Mouse (Mus musculus) bone marrow, adult 2 months (tissue): Measurements from ENCODE around the gene Ets2. TPM values are rescaled to one million over a fixed set of nuclear protein-coding genes. Genes with fewer than 3 reads are reported as not detected.

ENCODE experiments used
- H3K27ac ChIP-seq: fragments of 200-500 bp; 2 replicates; pipeline ENCODE4 v1.5.1; 2012; ENCODE audit warnings: low read depth, mild to moderate bottlenecking, control low read depth, inconsistent platforms, low read length; ENCODE audit not compliant: control insufficient read depth, poor library complexity, insufficient read depth
- H3K4me1 ChIP-seq: fragments of 200-500 bp; 2 replicates; pipeline ENCODE4 v1.6.1; 2011; ENCODE audit warnings: low read length; ENCODE audit not compliant: control insufficient read depth, insufficient read depth
- H3K4me3 ChIP-seq: fragments of 200-500 bp; replicated peaks from 2 replicates; pipeline ENCODE3; 2011; ENCODE audit warnings: mild to moderate bottlenecking, low read depth, low read length, control low read depth; ENCODE audit not compliant: control insufficient read depth
- CTCF ChIP-seq: fragments of 200-500 bp; IDR thresholded peaks from 2 replicates; pipeline ENCODE4 v1.5.1; 2011; ENCODE audit warnings: low read length, control low read depth; ENCODE audit not compliant: control insufficient read depth, insufficient read depth
- POLR2A ChIP-seq: fragments of 200-500 bp; IDR thresholded peaks from 2 replicates; pipeline ENCODE4 v1.6.1; 2011; ENCODE audit warnings: low read depth, mild to moderate bottlenecking, control low read depth, low read length, borderline replicate concordance; ENCODE audit not compliant: control insufficient read depth
- WGBS: fragments of 180-500 bp; shearing (Covaris S2); methylation state at CpG from one replicate; pipeline ENCODE4 v1.1.7; 2018; 5-methylcytosine and 5-hydroxymethylcytosine counted together
- polyA plus RNA-seq: library from polyadenylated mRNA; stranded (reverse); fragments of >200 nt; gene quantifications from 2 replicates; pipeline ENCODE4 v1.2.4, GENCODE M21; 2011; ENCODE audit warnings: low replicate concordance; ENCODE audit not compliant: missing spikeins, insufficient read depth, insufficient read length

Gene Ets2
- polyA plus RNA-seq, 1 experiment = 12.0 TPM

DNA sequence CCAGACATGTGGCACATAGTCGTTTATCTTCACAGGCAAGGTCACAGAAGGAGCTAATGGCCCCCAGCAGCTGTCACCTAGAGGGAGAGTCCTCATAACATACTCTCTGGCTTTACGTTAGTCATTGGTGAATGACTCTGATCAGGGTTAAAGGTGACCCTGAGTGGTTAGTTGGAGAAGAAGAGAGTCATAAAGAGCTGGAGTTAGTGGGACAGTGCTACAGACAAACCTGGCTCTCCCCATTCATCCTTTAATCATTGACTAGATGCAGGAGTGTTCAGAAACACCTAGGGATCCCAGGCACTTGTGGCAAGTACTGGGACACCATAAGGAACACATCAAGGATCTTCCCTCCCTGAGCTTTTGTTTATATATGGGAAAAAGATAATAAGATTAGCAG is 16.1 kb upstream of the Ets2 start:
- Histone ChIP-seq H3K27ac (no peak overlapping the region), H3K4me3 (no peak overlapping the region), H3K4me1 (no peaks in the 10 kb centered on the region)
- TF ChIP-seq POLR2A (no peak), CTCF (no peak)
- 63% methylated on average over 2 of the region's 2 CpGs for WGBS

DNA sequence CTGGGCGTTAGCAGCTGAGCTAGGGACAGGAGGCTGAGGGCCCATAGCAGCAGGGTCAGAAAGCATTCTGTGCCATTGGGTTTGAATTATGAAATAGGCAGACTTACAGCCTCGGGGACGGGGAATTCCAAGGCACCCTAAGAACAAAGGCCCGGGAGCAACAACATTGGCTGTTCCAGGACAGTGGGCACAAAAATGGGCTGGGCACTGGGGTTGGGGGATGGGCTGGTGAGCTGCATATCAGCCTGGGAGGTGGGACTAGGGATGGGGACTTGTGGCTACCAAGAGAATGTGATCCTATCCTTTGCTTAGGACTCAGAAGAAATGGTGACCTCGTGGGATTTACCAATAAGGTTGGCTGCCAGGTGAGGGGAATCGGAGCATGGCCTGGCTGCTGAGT is 15.6 kb upstream of the Ets2 start:
- no peak overlapping the region for H3K27ac ChIP-seq

GRCm38 (mm10) chr16:95686901-95687300 is 15.0 kb upstream of the Ets2 start:
- WGBS = 78% methylated on average over 8 of the region's 8 CpGs
- TF ChIP-seq POLR2A = no peak
- no peak for TF ChIP-seq CTCF
- Histone ChIP-seq H3K4me1 (no peaks in the 10 kb centered on the region), H3K27ac (no peak overlapping the region), H3K4me3 (no peak overlapping the region)

More for the DNA sequence above, 15.6 kb upstream of the Ets2 start:
- no peak for TF ChIP-seq POLR2A
- no peak for TF ChIP-seq CTCF
- Histone ChIP-seq H3K4me1 (no peaks in the 10 kb centered on the region), H3K4me3 (no peak overlapping the region)
- WGBS = 73% methylated on average over 6 of the region's 6 CpGs

DNA sequence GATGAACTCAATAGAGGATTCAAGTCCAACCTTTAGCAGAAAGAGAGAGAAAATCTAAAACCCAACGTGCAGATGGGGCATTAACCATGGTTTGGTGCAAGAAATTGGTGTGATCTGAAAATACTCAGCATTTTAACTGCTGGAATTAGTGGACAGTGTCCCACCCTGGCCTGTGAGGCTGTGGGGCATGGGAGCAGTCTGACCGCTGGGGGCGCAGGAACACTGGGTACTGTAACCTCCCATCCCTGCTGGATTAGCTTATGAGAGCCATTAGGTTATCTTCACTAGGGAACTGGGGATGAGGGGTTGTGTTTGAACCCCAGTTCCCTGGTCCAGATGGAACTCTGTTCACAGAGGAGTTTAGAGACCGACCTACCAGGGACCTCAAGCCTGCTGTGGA is 13.9 kb upstream of the Ets2 start:
- 83% methylated on average over 4 of the region's 4 CpGs for WGBS

GRCm38 (mm10) chr16:95696599-95696998 is 5.3 kb upstream of the Ets2 start:
- Histone ChIP-seq H3K4me1 (no peaks in the 10 kb centered on the region; the same call in 1 of the 2 replicates), H3K4me3 (no peak overlapping the region), H3K27ac (no peak overlapping the region)
- 83% methylated on average over 6 of the region's 6 CpGs for WGBS
- TF ChIP-seq POLR2A = no peak
- TF ChIP-seq CTCF = no peak

More for the DNA sequence above, 13.9 kb upstream of the Ets2 start:
- no peak for TF ChIP-seq POLR2A
- no peak for TF ChIP-seq CTCF
- Histone ChIP-seq H3K4me1 (no peaks in the 10 kb centered on the region), H3K4me3 (no peak overlapping the region), H3K27ac (no peak overlapping the region)

- 71% methylated on average over 3 of the region's 3 CpGs for WGBS
- Histone ChIP-seq H3K27ac (no peak overlapping the region), H3K4me1 (no peaks in the 10 kb centered on the region; the same call in 1 of the 2 replicates), H3K4me3 (no peak overlapping the region)
- no peak for TF ChIP-seq CTCF
- TF ChIP-seq POLR2A = no peak
Observed at GRCm38 (mm10) chr16:95699721-95700120, 2.2 kb upstream of the Ets2 start.

- no peaks in the 10 kb centered on the region; the same call in 1 of the 2 replicates for H3K4me1 ChIP-seq
- H3K27ac ChIP-seq = no peak overlapping the region
- no peak overlapping the region for H3K4me3 ChIP-seq
- TF ChIP-seq POLR2A = no peak
- TF ChIP-seq CTCF = no peak
- 78% methylated on average over 7 of the region's 7 CpGs for WGBS
Observed at GRCm38 (mm10) chr16:95700224-95700623, 1.7 kb upstream of the Ets2 start.

DNA sequence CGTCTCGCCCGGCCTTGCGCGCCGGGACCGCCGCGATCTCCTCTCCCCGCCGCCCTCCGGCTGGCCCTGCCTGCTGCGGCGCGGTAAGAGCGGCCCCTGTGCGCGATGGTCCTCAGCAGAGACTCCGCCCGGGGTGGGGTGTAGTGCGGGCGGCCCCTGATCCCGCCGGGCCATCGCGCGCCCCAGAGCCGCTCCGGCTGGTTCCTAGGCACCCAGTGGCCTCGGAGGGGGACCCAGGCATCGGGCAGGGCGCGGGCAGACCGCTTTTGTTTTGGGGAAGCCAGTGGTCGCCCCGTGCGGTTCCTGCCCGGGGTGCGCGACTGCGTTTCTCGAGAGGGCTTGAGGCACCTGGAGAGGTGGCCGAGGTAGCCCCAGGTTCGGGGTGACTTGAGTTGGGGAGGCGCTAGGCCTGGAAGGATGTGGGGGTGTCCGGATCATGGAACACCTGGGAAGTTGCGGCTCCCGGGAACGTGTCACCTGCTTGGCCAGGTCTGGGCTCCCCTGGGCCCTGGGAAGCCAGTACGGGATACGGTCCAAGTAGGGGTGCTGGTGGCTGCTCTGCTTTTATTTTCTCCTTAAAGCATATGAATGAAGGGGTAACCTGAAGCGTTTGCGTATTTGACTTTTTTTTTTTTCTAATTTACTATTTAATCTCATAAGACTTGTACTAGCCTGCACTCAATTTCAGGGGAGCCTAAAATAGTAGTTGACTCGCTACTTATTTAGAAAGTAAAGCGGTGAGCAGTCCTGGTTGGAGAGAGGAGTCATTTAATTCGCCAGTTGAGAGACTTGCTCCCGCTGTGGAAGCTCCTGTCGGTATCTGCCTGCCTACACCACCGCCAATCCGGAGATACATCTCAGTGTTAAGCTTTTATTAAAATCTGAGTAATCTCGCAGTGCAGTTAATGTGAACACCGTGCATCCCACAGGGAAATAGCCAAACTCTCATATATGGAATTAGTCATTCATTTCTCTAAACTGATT is 979 bp downstream of the Ets2 start:
- WGBS = 1% methylated on average over 62 of the region's 62 CpGs
- Histone ChIP-seq H3K4me1 (no peaks in the 10 kb centered on the region; the same call in 1 of the 2 replicates), H3K4me3 (peak overlapping the region; percentile 93), H3K27ac (peak overlapping the region; percentile 95)
- TF ChIP-seq CTCF = no peak
- TF ChIP-seq POLR2A = no peak
